Comparison of ENCODE assay signal across 20 mouse cellular contexts in the genomic region with DNA sequence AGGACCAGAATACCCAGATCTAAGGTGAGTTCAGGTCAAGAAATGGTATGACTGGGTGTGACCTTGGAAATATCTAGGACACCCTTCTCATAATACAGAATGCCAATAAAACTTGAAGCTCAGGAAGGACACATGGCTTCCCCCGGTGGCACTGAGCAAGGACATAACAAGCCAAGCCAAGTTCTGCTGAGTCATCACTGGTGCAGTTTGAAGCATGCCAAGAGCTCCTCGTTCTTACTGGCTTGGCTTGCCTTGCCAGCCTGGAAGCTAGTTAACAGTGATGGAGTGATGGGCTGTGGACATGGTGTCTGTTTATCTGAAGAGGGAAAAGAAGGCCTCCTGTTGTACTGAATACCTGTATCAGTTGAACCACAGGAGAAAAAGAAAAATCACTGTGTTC.
DNase-seq lines count a peak whose midpoint lies in the region; ATAC-seq and TF ChIP-seq lines count a peak whose summit lies in the region.
"Had no signal": no experiment of that assay in that cellular context is flagged by ENCODE, and none has a peak within 500 bp of the region (broad histone marks: within the 10 kb centered on the region; RNA-seq: fewer than 3 reads in every experiment).

No protein-coding gene starts in this region.

- H3K27ac ChIP-seq in ES-E14 (ENCODE audit: insufficient read depth, low read depth, low read length, poor library complexity, severe bottlenecking) = no peak overlapping the region
- no peak overlapping the region for H3K27ac ChIP-seq in forebrain, embryonic 16.5 days (ENCODE audit: low read length)
- H3K27ac ChIP-seq: embryonic facial prominence, embryonic 10.5 days; forebrain, embryonic 13.5 days; hindbrain, embryonic 10.5 days; hindbrain, postnatal 0 days; kidney, postnatal 0 days; limb, embryonic 12.5 days; liver, embryonic 12.5 days; midbrain, embryonic 15.5 days had no signal

- DNase-seq in cerebellum, postnatal 14 days = peak; percentile 12 to 37
- no peak for DNase-seq in cerebellum, adult 8-10 months
- peak; percentile 7 for DNase-seq in layer of hippocampus, adult 9-11 months
- DNase-seq in layer of hippocampus, adult 18-20 months (ENCODE audit: low spot score in 2 of 2) = no peak
- DNase-seq in ES-E14 (ENCODE audit: low read depth, low spot score) = no peak
- DNase-seq in adrenal gland, postnatal 25 days = peak; percentile 49
- no peak for DNase-seq in c-Kit-positive CD71-positive TER-119-positive erythroid progenitor cells, embryonic 14.5 days (ENCODE audit: low spot score)
- DNase-seq: cerebellum, postnatal 36 days; lung, adult 2 months had no signal

- H3K9me3 ChIP-seq in ES-E14 (ENCODE audit: control insufficient read depth, insufficient read depth, low read depth, low read length) = no peaks in the 10 kb centered on the region
- no peaks in the 10 kb centered on the region for H3K9me3 ChIP-seq in forebrain, embryonic 16.5 days (ENCODE audit: control insufficient read depth, low read length)
- H3K9me3 ChIP-seq: embryonic facial prominence, embryonic 10.5 days; forebrain, embryonic 13.5 days; hindbrain, embryonic 10.5 days; limb, embryonic 12.5 days; liver, embryonic 12.5 days; midbrain, embryonic 15.5 days had no signal

- no peak overlapping the region for H3K9ac ChIP-seq in ES-E14 (ENCODE audit: insufficient read depth, low read depth, low read length, poor library complexity, severe bottlenecking)
- H3K9ac ChIP-seq in forebrain, embryonic 16.5 days (replicated peaks; ENCODE audit: low read depth, low read length) = no peak overlapping the region
- H3K9ac ChIP-seq: forebrain, embryonic 13.5 days; limb, embryonic 12.5 days; liver, embryonic 12.5 days; midbrain, embryonic 15.5 days had no signal

- no peaks in the 10 kb centered on the region for H3K27me3 ChIP-seq in forebrain, embryonic 16.5 days (replicated peaks; ENCODE audit: control insufficient read depth, insufficient read depth, low read length)
- H3K27me3 ChIP-seq: forebrain, embryonic 13.5 days; limb, embryonic 12.5 days; liver, embryonic 12.5 days; midbrain, embryonic 15.5 days had no signal

- no peak for ATAC-seq in forebrain, embryonic 16.5 days
- ATAC-seq: forebrain, embryonic 13.5 days; hindbrain, postnatal 0 days; intestine, postnatal 0 days; liver, embryonic 12.5 days; midbrain, embryonic 15.5 days had no signal

- H3K36me3 ChIP-seq in ES-E14 (ENCODE audit: control insufficient read depth, insufficient read depth, low read length, poor library complexity, severe bottlenecking) = no peaks in the 10 kb centered on the region
- H3K36me3 ChIP-seq in forebrain, embryonic 16.5 days (ENCODE audit: control insufficient read depth, insufficient read depth) = no peaks in the 10 kb centered on the region
- H3K36me3 ChIP-seq: embryonic facial prominence, embryonic 10.5 days; hindbrain, embryonic 10.5 days; limb, embryonic 12.5 days; liver, embryonic 12.5 days; midbrain, embryonic 15.5 days had no signal

- 76% methylated on average over 2 of the region's 2 CpGs for WGBS in forebrain, embryonic 16.5 days

- H3K4me1 ChIP-seq in ES-E14 (ENCODE audit: control insufficient read depth in 2 of 2, insufficient read depth in 2 of 2, low read length in 2 of 2, poor library complexity in 1 of 2) = no peaks in the 10 kb centered on the region
- no peaks in the 10 kb centered on the region for H3K4me1 ChIP-seq in forebrain, embryonic 16.5 days (replicated peaks; ENCODE audit: control insufficient read depth, insufficient read depth, low read length)
- H3K4me1 ChIP-seq: embryonic facial prominence, embryonic 10.5 days; forebrain, embryonic 13.5 days; hindbrain, embryonic 10.5 days; limb, embryonic 12.5 days; liver, embryonic 12.5 days; midbrain, embryonic 15.5 days had no signal

- no peak overlapping the region for H3K4me2 ChIP-seq in forebrain, embryonic 16.5 days (ENCODE audit: low read length)
- H3K4me2 ChIP-seq: forebrain, embryonic 13.5 days; limb, embryonic 12.5 days; liver, embryonic 12.5 days; midbrain, embryonic 15.5 days had no signal

- no peak overlapping the region for H3K4me3 ChIP-seq in ES-E14 (ENCODE audit: insufficient read depth in 1 of 2, low read depth in 1 of 2, low read length in 2 of 2, poor library complexity in 1 of 2, severe bottlenecking in 1 of 2)
- H3K4me3 ChIP-seq in forebrain, embryonic 16.5 days (replicated peaks; ENCODE audit: low read length) = no peak overlapping the region
- H3K4me3 ChIP-seq: embryonic facial prominence, embryonic 10.5 days; forebrain, embryonic 13.5 days; hindbrain, embryonic 10.5 days; limb, embryonic 12.5 days; liver, embryonic 12.5 days; midbrain, embryonic 15.5 days; myocyte had no signal

- in situ Hi-C loops in ES-E14 (cut with MboI; ENCODE audit: low sequenced_read_pairs in 2 of 2, unreplicated experiment in 2 of 2) = no loop called here

TF ChIP-seq in ES-E14, 5 proteins besides CTCF, POLR2A, EP300 and RAD21:
- TF ChIP-seq MAFK (IDR thresholded peaks at IDR 0.05; ENCODE audit: insufficient read depth, low read depth, low read length) (peak; percentile 73), ZC3H11A (IDR thresholded peaks at IDR 0.05; ENCODE audit: borderline replicate concordance, low read depth, low read length) (no peak)

Comparison
In these comparisons a context has a peak if more than half of its experiments do, and no peak if none do; other contexts are left out.
1. DNase-seq: peak in cerebellum, postnatal 14 days (2 of 2), layer of hippocampus, adult 9-11 months (single experiment) and adrenal gland, postnatal 25 days (single experiment); none in cerebellum, adult 8-10 months (single experiment), layer of hippocampus, adult 18-20 months (0 of 2), ES-E14 (single experiment) and c-Kit-positive CD71-positive TER-119-positive erythroid progenitor cells, embryonic 14.5 days (single experiment).